Mouse (Mus musculus) brown adipose tissue, adult 24 weeks (tissue): ENCODE results near the gene Nup43. TPM values are rescaled to one million over a fixed set of nuclear protein-coding genes. Genes with fewer than 3 reads are reported as not detected.
A peak's percentile ranks its signal among the peaks of the same experiment; 100 is the strongest.

Experiments used
- H3K27ac ChIP-seq: fragments of 200-500 bp; replicated peaks from 2 replicates; pipeline ENCODE4 v1.5.1; 2012; ENCODE audit warnings: low read depth, mild to moderate bottlenecking, low read length
- H3K4me1 ChIP-seq: fragments of 200-500 bp; 2 replicates; pipeline ENCODE4 v1.6.1; 2012; ENCODE audit warnings: low read length, mixed read lengths; ENCODE audit not compliant: control insufficient read depth, insufficient read depth, insufficient read length
- H3K4me3 ChIP-seq: fragments of 200-500 bp; 2 replicates; pipeline ENCODE4 v1.5.1; 2012; ENCODE audit warnings: low read depth, mild to moderate bottlenecking, low read length, moderate library complexity; ENCODE audit not compliant: insufficient read depth
- polyA plus RNA-seq: library from polyadenylated mRNA; stranded (reverse); fragments of >200 nt; gene quantifications from 2 replicates; pipeline ENCODE4 v1.2.4, GENCODE M21; 2012; ENCODE audit not compliant: missing spikeins, insufficient read depth, insufficient read length

Gene Nup43
- polyA plus RNA-seq, 1 experiment, result 6.7 TPM

- Histone ChIP-seq H3K27ac (peak overlapping the region; percentile 89), H3K4me3 (peak overlapping the region; percentile 95), H3K4me1 (no peaks in the 10 kb centered on the region)
Observed at GRCm38 (mm10) chr10:7663159-7664026, 3.9 kb upstream of the Nup43 start.

GRCm38 (mm10) chr10:7664027-7664526, 3.2 kb upstream of the Nup43 start:
- no peak overlapping the region for H3K27ac ChIP-seq
- H3K4me1 ChIP-seq, result no peaks in the 10 kb centered on the region
- H3K4me3 ChIP-seq, result peak overlapping the region; percentile 95

GRCm38 (mm10) chr10:7664889-7665288, 2.4 kb upstream of the Nup43 start:
- no peaks in the 10 kb centered on the region for H3K4me1 ChIP-seq
- H3K4me3 ChIP-seq, result no peak overlapping the region
- no peak overlapping the region for H3K27ac ChIP-seq

GRCm38 (mm10) chr10:7673673-7674072, 6.4 kb downstream of the Nup43 start:
- Histone ChIP-seq H3K4me1 (no peaks in the 10 kb centered on the region), H3K27ac (no peak overlapping the region), H3K4me3 (no peak overlapping the region)

GRCm38 (mm10) chr10:7680731-7681301, 13.5 kb downstream of the Nup43 start, which contains the start of the genes Pcmt1 and Lats1:
TSS of gene Pcmt1 (minus strand) at chr10:7681136.
TSS of gene Lats1 (plus strand) at chr10:7681214.
- peak within 1 kb of the TSS; percentile 93 for H3K4me3 ChIP-seq
- H3K4me1 ChIP-seq, result peaks cover 21% of the 10 kb centered on the region
- H3K27ac ChIP-seq, result peak within 1 kb of the TSS; percentile 95

- Histone ChIP-seq H3K4me1 (peaks cover 21% of the 10 kb centered on the region), H3K4me3 (peak overlapping the region; percentile 93), H3K27ac (peak overlapping the region; percentile 95)
Observed at GRCm38 (mm10) chr10:7681343-7682025, 14.2 kb downstream of the Nup43 start.

GRCm38 (mm10) chr10:7682249-7682648, 14.9 kb downstream of the Nup43 start:
- Histone ChIP-seq H3K4me1 (peaks cover 21% of the 10 kb centered on the region), H3K27ac (no peak overlapping the region), H3K4me3 (peak overlapping the region; percentile 4)

- no peak overlapping the region for H3K27ac ChIP-seq
- H3K4me1 ChIP-seq, result peaks cover 17% of the 10 kb centered on the region
- no peak overlapping the region for H3K4me3 ChIP-seq
Observed at GRCm38 (mm10) chr10:7686902-7687301, 19.6 kb downstream of the Nup43 start.

GRCm38 (mm10) chr10:7695286-7695685, 28.0 kb downstream of the Nup43 start:
- H3K4me1 ChIP-seq, result no peaks in the 10 kb centered on the region
- H3K27ac ChIP-seq, result no peak overlapping the region
- no peak overlapping the region for H3K4me3 ChIP-seq

- H3K4me3 ChIP-seq, result no peak overlapping the region
- no peak overlapping the region for H3K27ac ChIP-seq
- H3K4me1 ChIP-seq, result no peaks in the 10 kb centered on the region
Observed at GRCm38 (mm10) chr10:7700120-7700519, 32.8 kb downstream of the Nup43 start.

- no peak overlapping the region for H3K4me3 ChIP-seq
- no peaks in the 10 kb centered on the region for H3K4me1 ChIP-seq
- no peak overlapping the region for H3K27ac ChIP-seq
Observed at GRCm38 (mm10) chr10:7702586-7702985, 35.3 kb downstream of the Nup43 start.

- no peaks in the 10 kb centered on the region for H3K4me1 ChIP-seq
- H3K27ac ChIP-seq, result no peak overlapping the region
- no peak overlapping the region for H3K4me3 ChIP-seq
Observed at GRCm38 (mm10) chr10:7710121-7710520, 42.8 kb downstream of the Nup43 start.

- H3K4me3 ChIP-seq, result no peak overlapping the region
- no peaks in the 10 kb centered on the region for H3K4me1 ChIP-seq
- no peak overlapping the region for H3K27ac ChIP-seq
Observed at GRCm38 (mm10) chr10:7712506-7712905, 45.2 kb downstream of the Nup43 start.

GRCm38 (mm10) chr10:7715056-7715455, 47.8 kb downstream of the Nup43 start:
- Histone ChIP-seq H3K27ac (no peak overlapping the region), H3K4me3 (no peak overlapping the region), H3K4me1 (no peaks in the 10 kb centered on the region)
